Mouse (Mus musculus): ENCODE results near the gene Trim31. TPM values are rescaled to one million over a fixed set of nuclear protein-coding genes. Genes with fewer than 3 reads are reported as not detected.

Gene Trim31
- polyA plus RNA-seq, 1 experiment from 2014 or later, result not detected

- DNase-seq (ENCODE audit: low spot score), result peak; percentile 98
- ATAC-seq (ENCODE audit: insufficient read depth, low FRiP score, low TSS enrichment), result peak; percentile 97
- no peaks in the 10 kb centered on the region for H3K9me3 ChIP-seq (ENCODE audit: control insufficient read depth, low read length)
- no peaks in the 10 kb centered on the region for H3K27me3 ChIP-seq (ENCODE audit: control insufficient read depth, insufficient read depth, low read length)
- WGBS, result under 1% methylated on average over 46 of the region's 46 CpGs
- peak within 1 kb of the TSS; percentile 76 for H3K9ac ChIP-seq (ENCODE audit: low read length)
- H3K4me2 ChIP-seq (ENCODE audit: low read depth), result peak within 1 kb of the TSS; percentile 81
- H3K36me3 ChIP-seq (ENCODE audit: control insufficient read depth, insufficient read depth, low read length), result no peaks in the 10 kb centered on the region
- peak within 1 kb of the TSS; percentile 74 for H3K4me3 ChIP-seq (ENCODE audit: low read depth, low read length)
- peaks cover 11% of the 10 kb centered on the region for H3K4me1 ChIP-seq (ENCODE audit: control insufficient read depth, insufficient read depth, low read length)
- no peak within 1 kb of the TSS for H3K27ac ChIP-seq (ENCODE audit: low read depth, low read length)
Measured at GRCm38 (mm10) chr17:36957999-36958743, 60.3 kb downstream of the Trim31 start, which contains the start of the genes Znrd1 and Znrd1as. Znrd1 (minus strand) TSS chr17:36958559. Znrd1as (plus strand) TSS chr17:36958592.

- no peaks in the 10 kb centered on the region for H3K9me3 ChIP-seq (ENCODE audit: control insufficient read depth, low read length)
- no peaks in the 10 kb centered on the region for H3K36me3 ChIP-seq (ENCODE audit: control insufficient read depth, insufficient read depth, low read length)
- H3K4me2 ChIP-seq (ENCODE audit: low read depth), result peak overlapping the region; percentile 81
- DNase-seq (ENCODE audit: low spot score), result no peak
- peak overlapping the region; percentile 74 for H3K4me3 ChIP-seq (ENCODE audit: low read depth, low read length)
- H3K27ac ChIP-seq (ENCODE audit: low read depth, low read length), result no peak overlapping the region
- ATAC-seq (ENCODE audit: insufficient read depth, low FRiP score, low TSS enrichment), result 0 out of 2 replicates have a peak, but pooled peaks have one; percentile 13
- peaks cover 11% of the 10 kb centered on the region for H3K4me1 ChIP-seq (ENCODE audit: control insufficient read depth, insufficient read depth, low read length)
- no peaks in the 10 kb centered on the region for H3K27me3 ChIP-seq (ENCODE audit: control insufficient read depth, insufficient read depth, low read length)
- peak overlapping the region; percentile 76 for H3K9ac ChIP-seq (ENCODE audit: low read length)
- WGBS, result 13% methylated on average over 12 of the region's 12 CpGs
Measured at GRCm38 (mm10) chr17:36958884-36959283, 61.0 kb downstream of the Trim31 start.

Other genes starting within 250 kb of the Trim31 start
- gene H2-M1, start 225.9 kb upstream of the Trim31 start, polyA plus RNA-seq (2014; fragmentation: Nextera tagmentation; extraction: Ambion mirVana), result not detected in 2 replicates
- not detected in 2 replicates for gene H2-M10.5, start 125.2 kb upstream of the Trim31 start, polyA plus RNA-seq (2014; fragmentation: Nextera tagmentation; extraction: Ambion mirVana)
- not detected in 2 replicates for gene H2-M10.6, start 85.9 kb upstream of the Trim31 start, polyA plus RNA-seq (2014; fragmentation: Nextera tagmentation; extraction: Ambion mirVana)
- 33.7 and 37.5 TPM in 2 replicates for gene Trim26, start 61.0 kb upstream of the Trim31 start, polyA plus RNA-seq (2014; fragmentation: Nextera tagmentation; extraction: Ambion mirVana)
- 0.42 and 0.66 TPM in 2 replicates for gene Trim15, start 30.9 kb upstream of the Trim31 start, polyA plus RNA-seq (2014; fragmentation: Nextera tagmentation; extraction: Ambion mirVana)
- 5.7 and 7.5 TPM in 2 replicates for gene Trim10, start 28.5 kb upstream of the Trim31 start, polyA plus RNA-seq (2014; fragmentation: Nextera tagmentation; extraction: Ambion mirVana)
- not detected in 2 replicates for gene Trim40, start 8.0 kb upstream of the Trim31 start, polyA plus RNA-seq (2014; fragmentation: Nextera tagmentation; extraction: Ambion mirVana)
- gene Rnf39, start 44.8 kb downstream of the Trim31 start, polyA plus RNA-seq (2014; fragmentation: Nextera tagmentation; extraction: Ambion mirVana), result 0.93 and 1.1 TPM in 2 replicates
- 151 and 162 TPM in 2 replicates for gene Ppp1r11, start 53.6 kb downstream of the Trim31 start, polyA plus RNA-seq (2014; fragmentation: Nextera tagmentation; extraction: Ambion mirVana)
- 84.7 and 90.2 TPM in 2 replicates for gene Znrd1, start 60.4 kb downstream of the Trim31 start, polyA plus RNA-seq (2014; fragmentation: Nextera tagmentation; extraction: Ambion mirVana)
- 7.8 and 8.1 TPM in 2 replicates for gene Znrd1as, start 60.5 kb downstream of the Trim31 start, polyA plus RNA-seq (2014; fragmentation: Nextera tagmentation; extraction: Ambion mirVana)
- not detected in 2 replicates for gene 2410137M14Rik, start 83.1 kb downstream of the Trim31 start, polyA plus RNA-seq (2014; fragmentation: Nextera tagmentation; extraction: Ambion mirVana)
- gene H2-M5, start 91.4 kb downstream of the Trim31 start, polyA plus RNA-seq (2014; fragmentation: Nextera tagmentation; extraction: Ambion mirVana), result 0.59 and 1.1 TPM in 2 replicates
- gene Zfp57, start 103.0 kb downstream of the Trim31 start, polyA plus RNA-seq (2014; fragmentation: Nextera tagmentation; extraction: Ambion mirVana), result 128 and 135 TPM in 2 replicates
- gene Mog, start 125.3 kb downstream of the Trim31 start, polyA plus RNA-seq (2014; fragmentation: Nextera tagmentation; extraction: Ambion mirVana), result 0.23 and 0.40 TPM in 2 replicates
- gene Gabbr1, start 147.8 kb downstream of the Trim31 start, polyA plus RNA-seq (2014; fragmentation: Nextera tagmentation; extraction: Ambion mirVana), result 21.3 and 22.7 TPM in 2 replicates
- gene Olfr90, start 190.4 kb downstream of the Trim31 start, polyA plus RNA-seq (2014; fragmentation: Nextera tagmentation; extraction: Ambion mirVana), result not detected in 2 replicates
- gene Olfr91, start 200.2 kb downstream of the Trim31 start, polyA plus RNA-seq (2014; fragmentation: Nextera tagmentation; extraction: Ambion mirVana), result not detected in 2 replicates
- gene Olfr92, start 222.0 kb downstream of the Trim31 start, polyA plus RNA-seq (2014; fragmentation: Nextera tagmentation; extraction: Ambion mirVana), result not detected in 2 replicates

Measured in neural tube, embryonic 11.5 days (tissue).